Mouse (Mus musculus) heart, embryonic 10.5 days (tissue): ENCODE measurements around the gene Sirt7. TPM values are rescaled to one million over a fixed set of nuclear protein-coding genes. Genes with fewer than 3 reads are reported as not detected.

Experiments
- DNase-seq: peaks from one replicate; pipeline ENCODE4 v3.0.0-alpha.2; 2017; ENCODE audit warnings: low spot score
- H3K27ac ChIP-seq: fragments of 300-500 bp; sonication (generic); 2 replicates; pipeline ENCODE4 v1.5.1; 2016; ENCODE audit warnings: mild to moderate bottlenecking
- H3K27me3 ChIP-seq: fragments of 300-500 bp; sonication (generic); 2 replicates; pipeline ENCODE4 v1.6.1; 2016; ENCODE audit warnings: mild to moderate bottlenecking; ENCODE audit not compliant: poor library complexity, insufficient read depth, severe bottlenecking
- H3K36me3 ChIP-seq: fragments of 300-500 bp; sonication (generic); 2 replicates; pipeline ENCODE4 v1.6.1; 2016; ENCODE audit warnings: mild to moderate bottlenecking, moderate library complexity
- H3K4me1 ChIP-seq: fragments of 300-500 bp; sonication (generic); 2 replicates; pipeline ENCODE4 v1.6.1; 2016; ENCODE audit warnings: mild to moderate bottlenecking
- H3K4me3 ChIP-seq: fragments of 300-500 bp; sonication (generic); 2 replicates; pipeline ENCODE4 v1.5.1; 2016; ENCODE audit warnings: mild to moderate bottlenecking, moderate library complexity
- H3K9me3 ChIP-seq: fragments of 300-500 bp; sonication (generic); 2 replicates; pipeline ENCODE4 v1.6.1; 2016; ENCODE audit warnings: mild to moderate bottlenecking, moderate library complexity
- WGBS: fragments of 180-500 bp; shearing (Covaris S2); methylation state at CpG from one replicate; pipeline ENCODE4 v1.1.7; 2016; 5-methylcytosine and 5-hydroxymethylcytosine counted together
- microRNA-seq: library from miRNA; unstranded; fragments of <30 nt; microRNA quantifications from one replicate; pipeline ENCODE4, GENCODE M21; 2017
- polyA plus RNA-seq: library from polyadenylated mRNA; unstranded; fragments of >200 nt; fragmentation: Nextera tagmentation; extraction: Ambion mirVana; gene quantifications from 2 replicates; pipeline ENCODE4 v1.2.1, GENCODE M21; 2016

Sirt7 gene
- polyA plus RNA-seq, 1 experiment from 2014 or later = 29.5 TPM

DNA sequence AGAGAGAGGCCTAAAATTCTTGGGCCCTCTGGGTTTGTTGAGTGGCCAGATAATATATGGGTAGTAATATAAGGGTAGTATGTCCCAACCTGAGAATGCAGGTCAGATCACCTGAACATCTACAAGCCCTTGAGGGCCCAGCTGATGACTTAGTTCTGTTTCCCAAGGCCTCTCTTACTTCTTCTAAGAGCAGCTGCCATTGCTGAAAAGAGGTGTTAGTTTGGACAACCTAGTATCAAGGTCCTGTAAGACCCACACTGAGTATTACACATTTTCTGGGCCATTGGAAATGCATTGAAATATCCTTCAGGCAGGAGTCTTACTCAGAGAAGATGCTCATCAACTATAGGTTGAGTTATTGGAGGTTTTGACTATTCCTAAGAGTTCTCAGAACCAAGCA is 49.1 kb downstream of the Sirt7 start:
- H3K27ac ChIP-seq = no peak overlapping the region
- H3K4me3 ChIP-seq = no peak overlapping the region
- H3K36me3 ChIP-seq = peaks cover 46% of the 10 kb centered on the region
- H3K9me3 ChIP-seq = no peaks in the 10 kb centered on the region
- DNase-seq = no peak
- H3K27me3 ChIP-seq = no peaks in the 10 kb centered on the region
- peaks cover 44% of the 10 kb centered on the region for H3K4me1 ChIP-seq

DNA sequence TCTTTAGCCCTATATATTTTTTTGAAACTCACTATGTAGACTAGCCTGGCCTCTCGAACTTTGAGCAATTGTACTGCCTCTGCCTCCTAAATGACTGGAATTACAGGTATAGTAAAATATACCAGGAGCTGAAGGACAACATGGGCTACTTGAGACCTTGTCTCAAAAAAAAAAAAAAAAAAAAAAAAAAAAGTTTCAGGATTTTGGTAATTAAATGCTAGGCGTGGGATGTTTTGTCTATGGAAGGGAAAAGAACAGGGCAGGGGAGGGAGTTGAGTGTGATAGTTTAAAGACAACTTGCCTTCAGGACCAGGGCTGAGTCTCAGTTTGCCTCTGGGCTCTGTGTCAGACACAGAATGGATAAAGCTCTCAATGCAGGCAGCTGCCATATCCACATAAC is 50.0 kb downstream of the Sirt7 start:
- H3K27me3 ChIP-seq = no peaks in the 10 kb centered on the region
- peaks cover 42% of the 10 kb centered on the region for H3K4me1 ChIP-seq
- peaks cover 54% of the 10 kb centered on the region for H3K36me3 ChIP-seq
- peak overlapping the region; percentile 97 for H3K27ac ChIP-seq
- DNase-seq = no peak
- WGBS = 86% methylated on average over 2 of the region's 2 CpGs
- no peak overlapping the region for H3K4me3 ChIP-seq
- no peaks in the 10 kb centered on the region for H3K9me3 ChIP-seq

DNA sequence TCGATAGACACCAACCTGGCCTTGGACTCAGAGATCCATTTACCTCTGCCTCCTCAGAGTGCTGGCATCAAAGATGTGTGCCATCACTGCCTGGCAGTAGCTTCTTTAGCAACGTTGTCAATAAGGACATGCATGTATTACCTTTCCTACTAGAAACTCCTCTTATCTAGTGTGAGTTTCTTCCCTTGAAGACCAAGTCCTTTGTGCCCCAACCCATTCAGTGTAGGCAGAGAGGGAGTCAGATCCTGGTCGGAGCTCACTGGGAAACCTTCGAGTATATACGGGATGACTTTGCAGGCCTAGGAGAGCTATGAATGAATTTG is 50.8 kb downstream of the Sirt7 start:
- WGBS = 47% methylated on average over 5 of the region's 5 CpGs
- H3K36me3 ChIP-seq = peaks cover 53% of the 10 kb centered on the region
- H3K9me3 ChIP-seq = no peaks in the 10 kb centered on the region
- no peak for DNase-seq
- H3K4me1 ChIP-seq = peaks cover 34% of the 10 kb centered on the region
- no peaks in the 10 kb centered on the region for H3K27me3 ChIP-seq
- H3K27ac ChIP-seq = peak overlapping the region; percentile 97
- H3K4me3 ChIP-seq = peak overlapping the region; percentile 99

GRCm38 (mm10) chr11:120573585-120574277 is 51.3 kb downstream of the Sirt7 start:
- DNase-seq = no peak
- under 1% methylated on average over 23 of the region's 23 CpGs for WGBS
- Histone ChIP-seq H3K36me3 (peaks cover 50% of the 10 kb centered on the region), H3K9me3 (no peaks in the 10 kb centered on the region), H3K27ac (peak overlapping the region; percentile 97), H3K27me3 (no peaks in the 10 kb centered on the region), H3K4me1 (peaks cover 29% of the 10 kb centered on the region), H3K4me3 (peak overlapping the region; percentile 99)

DNA sequence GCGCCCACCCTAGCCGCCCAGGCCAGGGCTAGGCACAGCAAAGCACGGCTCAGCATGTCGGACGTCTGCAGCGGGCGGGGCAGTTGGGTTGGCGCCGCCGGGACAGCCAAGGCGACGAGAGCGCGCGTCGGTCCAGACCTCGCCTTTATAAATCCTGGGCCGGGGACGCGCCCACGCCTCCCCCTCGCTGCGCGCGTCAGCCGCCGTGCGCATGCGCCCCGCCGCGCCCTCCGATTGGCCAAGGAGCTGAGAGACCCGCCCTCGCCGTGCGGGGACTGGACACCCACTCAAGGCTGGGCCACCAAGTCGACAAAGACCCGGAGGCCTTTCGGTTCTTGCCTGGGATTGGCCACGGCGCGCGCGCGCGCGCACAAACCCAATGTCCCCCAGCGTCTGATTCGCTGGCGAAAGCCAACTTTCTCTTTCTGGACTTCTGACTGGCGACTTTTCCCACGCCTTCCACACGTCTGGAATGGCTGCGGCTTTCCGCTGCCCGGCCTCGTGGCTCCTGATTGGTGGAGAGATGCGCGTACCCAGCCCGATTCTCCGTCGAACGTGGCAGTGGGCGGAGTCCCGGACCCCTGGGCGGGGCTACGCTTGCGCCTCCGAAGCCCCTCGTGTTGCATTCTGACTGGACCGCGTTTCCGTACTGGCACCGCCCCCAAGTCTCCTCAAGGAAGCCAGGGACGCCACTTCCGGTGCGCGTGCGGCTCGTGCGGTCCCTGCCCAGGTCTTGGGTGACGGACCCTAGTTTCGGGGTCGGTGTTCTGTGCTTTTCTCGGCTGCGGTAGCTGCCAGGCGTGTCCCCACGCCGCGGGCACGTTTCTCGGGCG is 52.1 kb downstream of the Sirt7 start, which contains the start of gene P4hb:
Gene P4hb (minus strand): TSS at position 502 of the 833 bp plus-strand sequence.
- under 1% methylated on average over 94 of the region's 94 CpGs for WGBS
- no peaks in the 10 kb centered on the region for H3K9me3 ChIP-seq
- no peaks in the 10 kb centered on the region for H3K27me3 ChIP-seq
- H3K4me1 ChIP-seq = peaks cover 24% of the 10 kb centered on the region
- DNase-seq = peak; percentile 100
- peak within 1 kb of the TSS; percentile 99 for H3K4me3 ChIP-seq
- peak within 1 kb of the TSS; percentile 97 for H3K27ac ChIP-seq
- peaks cover 50% of the 10 kb centered on the region for H3K36me3 ChIP-seq

DNA sequence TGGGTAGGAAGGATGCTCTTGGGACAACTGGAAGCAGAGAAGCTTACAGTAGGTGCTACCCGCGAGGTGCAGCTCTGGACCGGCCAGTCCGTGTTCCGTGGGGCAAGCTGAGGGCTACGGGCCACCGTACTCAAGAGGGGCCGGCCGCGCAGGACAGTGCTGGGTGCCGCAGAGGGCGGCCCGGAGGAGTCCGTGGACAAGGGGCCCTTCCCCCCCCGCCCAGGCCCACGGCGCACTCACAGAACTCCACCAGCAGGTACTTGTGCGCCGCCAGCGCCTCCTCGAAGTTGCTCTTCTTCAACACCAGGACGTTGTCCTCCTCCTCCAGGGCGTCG is 52.7 kb downstream of the Sirt7 start:
- WGBS = under 1% methylated on average over 24 of the region's 24 CpGs
- H3K27me3 ChIP-seq = no peaks in the 10 kb centered on the region
- H3K4me3 ChIP-seq = peak overlapping the region; percentile 99

GRCm38 (mm10) chr11:120571754-120572416 is 53.2 kb downstream of the Sirt7 start:
- Histone ChIP-seq H3K4me1 (peaks cover 24% of the 10 kb centered on the region), H3K27me3 (no peaks in the 10 kb centered on the region), H3K27ac (peak overlapping the region; percentile 97), H3K4me3 (peak overlapping the region; percentile 99), H3K9me3 (no peaks in the 10 kb centered on the region), H3K36me3 (peaks cover 50% of the 10 kb centered on the region)
- 8% methylated on average over 11 of the region's 11 CpGs for WGBS
- DNase-seq = no peak

More for the DNA sequence above, 52.7 kb downstream of the Sirt7 start:
- H3K27ac ChIP-seq = peak overlapping the region; percentile 97
- DNase-seq = no peak
- H3K9me3 ChIP-seq = no peaks in the 10 kb centered on the region
- H3K4me1 ChIP-seq = peaks cover 24% of the 10 kb centered on the region
- peaks cover 50% of the 10 kb centered on the region for H3K36me3 ChIP-seq

- H3K9me3 ChIP-seq = no peaks in the 10 kb centered on the region
- no peaks in the 10 kb centered on the region for H3K27me3 ChIP-seq
- H3K4me3 ChIP-seq = peak overlapping the region; percentile 99
- peaks cover 24% of the 10 kb centered on the region for H3K4me1 ChIP-seq
- H3K36me3 ChIP-seq = peaks cover 51% of the 10 kb centered on the region
- peak overlapping the region; percentile 97; the same call in 1 of the 2 replicates for H3K27ac ChIP-seq
- 34% methylated on average over 3 of the region's 3 CpGs for WGBS
- no peak for DNase-seq
Observed at GRCm38 (mm10) chr11:120571122-120571521, 53.9 kb downstream of the Sirt7 start.

Small RNAs within 50 kb of the gene (microRNA-seq; reads per million reads assigned to microRNA genes)
- gene Mir6936 = 1.3 reads per million

Other genes with a start within 250 kb of the Sirt7 start
- 32.5 and 35.9 TPM in 2 replicates for gene Faap100, start 246.5 kb downstream of the Sirt7 start, polyA plus RNA-seq
- 43.0 and 49.6 TPM in 2 replicates for gene Nploc4, start 187.5 kb downstream of the Sirt7 start, polyA plus RNA-seq
- gene Tspan10, start 182.6 kb downstream of the Sirt7 start, polyA plus RNA-seq = not detected in 2 replicates
- gene Pde6g, start 171.7 kb downstream of the Sirt7 start, polyA plus RNA-seq = 0.44 TPM in 1 of 2 replicates, not detected in the other
- gene Oxld1, start 167.2 kb downstream of the Sirt7 start, polyA plus RNA-seq = 16.7 and 17.6 TPM in 2 replicates
- gene Ccdc137, start 167.1 kb downstream of the Sirt7 start, polyA plus RNA-seq = 27.0 and 36.1 TPM in 2 replicates
- gene Arl16, start 157.6 kb downstream of the Sirt7 start, polyA plus RNA-seq = 46.0 and 52.2 TPM in 2 replicates
- 259 and 270 TPM in 2 replicates for gene Mrpl12, start 140.6 kb downstream of the Sirt7 start, polyA plus RNA-seq
- gene Slc25a10, start 133.4 kb downstream of the Sirt7 start, polyA plus RNA-seq = 55.6 and 56.6 TPM in 2 replicates
- 0.26 and 2.2 TPM in 2 replicates for gene Gcgr, start 94.5 kb downstream of the Sirt7 start, polyA plus RNA-seq
- gene Mcrip1, start 75.5 kb downstream of the Sirt7 start, polyA plus RNA-seq = 153 and 186 TPM in 2 replicates
- not detected in 2 replicates for gene Ppp1r27, start 74.1 kb downstream of the Sirt7 start, polyA plus RNA-seq
- 550 and 670 TPM in 2 replicates for gene P4hb, start 52.0 kb downstream of the Sirt7 start, polyA plus RNA-seq
- 587 and 673 TPM in 2 replicates for gene Arhgdia, start 43.6 kb downstream of the Sirt7 start, polyA plus RNA-seq
- gene Alyref, start 26.9 kb downstream of the Sirt7 start, polyA plus RNA-seq = 365 and 444 TPM in 2 replicates
- 186 and 201 TPM in 2 replicates for gene Anapc11, start 26.8 kb downstream of the Sirt7 start, polyA plus RNA-seq
- gene Npb, start 16.8 kb downstream of the Sirt7 start, polyA plus RNA-seq = 4.8 and 7.0 TPM in 2 replicates
- 119 and 130 TPM in 2 replicates for gene Pcyt2, start 7.3 kb downstream of the Sirt7 start, polyA plus RNA-seq
- 22.7 and 28.2 TPM in 2 replicates for gene Mafg, start 8.4 kb upstream of the Sirt7 start, polyA plus RNA-seq
- gene Pycr1, start 18.5 kb upstream of the Sirt7 start, polyA plus RNA-seq = 28.5 and 29.9 TPM in 2 replicates
- gene Myadml2, start 22.9 kb upstream of the Sirt7 start, polyA plus RNA-seq = 6.7 and 9.3 TPM in 2 replicates
- 1.6 and 5.8 TPM in 2 replicates for gene Notum, start 35.9 kb upstream of the Sirt7 start, polyA plus RNA-seq
- 127 and 134 TPM in 2 replicates for gene Aspscr1, start 47.7 kb upstream of the Sirt7 start, polyA plus RNA-seq
- 124 and 136 TPM in 2 replicates for gene Cenpx, start 88.5 kb upstream of the Sirt7 start, polyA plus RNA-seq
- gene Lrrc45, start 88.7 kb upstream of the Sirt7 start, polyA plus RNA-seq = 31.7 and 43.6 TPM in 2 replicates
- gene Rac3, start 96.2 kb upstream of the Sirt7 start, polyA plus RNA-seq = 6.9 and 13.8 TPM in 2 replicates
- gene Dcxr, start 102.0 kb upstream of the Sirt7 start, polyA plus RNA-seq = 8.8 and 10.6 TPM in 2 replicates
- gene Cbr2, start 106.9 kb upstream of the Sirt7 start, polyA plus RNA-seq = 1.1 and 1.3 TPM in 2 replicates
- gene Hmga1b, start 137.6 kb upstream of the Sirt7 start, polyA plus RNA-seq = 6.4 and 7.7 TPM in 2 replicates
- gene Rfng, start 159.0 kb upstream of the Sirt7 start, polyA plus RNA-seq = 28.4 and 30.4 TPM in 2 replicates
- 184 and 208 TPM in 2 replicates for gene Gps1, start 159.0 kb upstream of the Sirt7 start, polyA plus RNA-seq
- 70.5 and 88.8 TPM in 2 replicates for gene Dus1l, start 171.2 kb upstream of the Sirt7 start, polyA plus RNA-seq
- gene Fasn, start 199.3 kb upstream of the Sirt7 start, polyA plus RNA-seq = 55.2 and 74.9 TPM in 2 replicates